Mouse (Mus musculus): ENCODE data around the gene Fbxo30. TPM values are rescaled to one million over a fixed set of nuclear protein-coding genes. Genes with fewer than 3 reads are reported as not detected.
"Not testable (repeated sequence)": the region's sequence is repeated elsewhere in the genome, so short reads cannot be mapped to it uniquely, and the experiment has no call there.

The Fbxo30 gene
- polyA plus RNA-seq (2015; fragmentation: Nextera tagmentation; extraction: Ambion mirVana): 29.2 and 32.8 TPM in 2 replicates

DNA sequence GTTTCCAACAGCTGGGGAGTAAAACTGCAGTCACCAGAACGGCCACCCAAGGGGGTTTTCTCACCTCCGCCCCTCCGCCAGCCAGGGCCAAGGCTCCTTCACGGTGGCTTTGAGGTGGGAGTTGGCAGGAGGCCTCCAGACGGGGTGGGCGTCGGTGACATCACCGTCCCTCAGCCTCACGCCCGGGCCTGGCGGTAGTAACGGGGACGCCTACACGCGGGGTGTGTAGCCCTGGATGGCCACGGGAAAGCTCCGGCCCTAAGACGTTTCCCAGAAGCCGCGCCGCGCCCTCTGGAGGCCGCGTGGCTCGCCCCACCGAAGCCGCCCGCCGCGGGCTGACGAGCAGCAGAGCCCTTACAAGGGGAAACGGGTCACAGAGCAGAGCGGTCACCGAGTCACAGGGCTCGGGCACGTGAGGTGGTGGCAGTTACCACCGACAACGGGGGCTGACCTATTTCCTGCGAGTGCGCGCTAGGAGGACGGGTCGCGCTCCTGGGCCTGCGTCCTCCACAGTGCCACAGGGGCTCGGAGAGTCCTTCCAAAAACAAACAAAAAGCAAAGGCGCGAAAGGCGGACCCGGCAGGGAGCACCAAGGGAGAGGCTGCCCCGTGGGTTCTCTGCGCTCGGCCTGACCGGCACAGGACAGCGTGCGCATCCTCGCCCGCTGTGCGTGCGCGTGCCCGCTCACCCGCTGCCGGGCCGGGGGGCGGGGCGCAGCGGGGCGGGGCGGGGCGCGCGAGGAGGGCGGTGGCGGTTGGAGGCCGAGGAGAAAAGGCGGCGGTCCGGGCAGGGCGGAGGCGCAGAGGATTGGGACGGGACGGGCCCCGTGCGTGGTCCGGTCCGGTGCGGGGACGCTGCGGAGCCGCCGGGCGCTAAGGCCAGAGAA is at the start of gene Fbxo30:
Fbxo30 (plus strand) TSS at position 753 of the 886 bp plus-strand sequence.
- Histone ChIP-seq H3K4me1 (ENCODE audit: control insufficient read depth, insufficient read depth, low read length) (no peaks in the 10 kb centered on the region; the same call in 1 of the 2 replicates), H3K4me3 (replicated peaks; ENCODE audit: low read length) (peak within 1 kb of the TSS; percentile 96), H3K9me3 (replicated peaks; ENCODE audit: control insufficient read depth, low read length) (no peaks in the 10 kb centered on the region), H3K27ac (ENCODE audit: low read length) (peak within 1 kb of the TSS; percentile 98), H3K27me3 (ENCODE audit: control insufficient read depth, insufficient read depth, low read length) (no peaks in the 10 kb centered on the region), H3K4me2 (ENCODE audit: low read depth, low read length) (peak within 1 kb of the TSS; percentile 91), H3K36me3 (ENCODE audit: control insufficient read depth, insufficient read depth, low read length) (no peaks in the 10 kb centered on the region), H3K9ac (ENCODE audit: low read length) (peak within 1 kb of the TSS; percentile 97)
- peak; percentile 96 for ATAC-seq (ENCODE audit: insufficient read depth, low FRiP score)
- under 1% methylated on average over 85 of the region's 93 CpGs for WGBS

DNA sequence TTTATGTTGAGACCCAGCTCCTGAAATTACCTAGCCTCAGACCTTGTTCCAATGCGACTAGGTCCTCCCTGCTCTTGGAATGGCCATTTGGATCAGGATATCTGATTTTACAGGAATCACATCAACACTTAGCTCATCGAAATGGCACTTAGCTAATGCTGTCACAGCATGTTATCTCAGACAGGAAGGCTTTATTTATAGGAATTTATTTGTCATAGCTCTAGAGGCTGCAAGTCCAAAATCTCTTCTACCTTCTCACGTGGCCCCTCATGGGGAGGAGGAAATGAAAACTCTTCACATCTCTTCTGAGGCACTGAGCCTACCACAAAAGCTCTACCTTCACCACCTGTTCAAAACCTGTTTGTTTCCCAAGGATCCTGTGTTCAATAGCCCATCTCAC is 47.9 kb upstream of the Fbxo30 start:
- Histone ChIP-seq H3K36me3 (ENCODE audit: control insufficient read depth, insufficient read depth, low read length) (no peaks in the 10 kb centered on the region), H3K4me1 (ENCODE audit: control insufficient read depth, insufficient read depth, low read length) (peaks cover 3% of the 10 kb centered on the region; the same call in 1 of the 2 replicates), H3K9me3 (replicated peaks; ENCODE audit: control insufficient read depth, low read length) (no peaks in the 10 kb centered on the region), H3K4me3 (replicated peaks; ENCODE audit: low read length) (no peak overlapping the region), H3K27me3 (ENCODE audit: control insufficient read depth, insufficient read depth, low read length) (no peaks in the 10 kb centered on the region), H3K9ac (ENCODE audit: low read length) (no peak overlapping the region), H3K27ac (ENCODE audit: low read length) (no peak overlapping the region), H3K4me2 (ENCODE audit: low read depth, low read length) (no peak overlapping the region)
- 67% methylated on average over 3 of the region's 3 CpGs for WGBS
- no peak for ATAC-seq (ENCODE audit: insufficient read depth, low FRiP score)

DNA sequence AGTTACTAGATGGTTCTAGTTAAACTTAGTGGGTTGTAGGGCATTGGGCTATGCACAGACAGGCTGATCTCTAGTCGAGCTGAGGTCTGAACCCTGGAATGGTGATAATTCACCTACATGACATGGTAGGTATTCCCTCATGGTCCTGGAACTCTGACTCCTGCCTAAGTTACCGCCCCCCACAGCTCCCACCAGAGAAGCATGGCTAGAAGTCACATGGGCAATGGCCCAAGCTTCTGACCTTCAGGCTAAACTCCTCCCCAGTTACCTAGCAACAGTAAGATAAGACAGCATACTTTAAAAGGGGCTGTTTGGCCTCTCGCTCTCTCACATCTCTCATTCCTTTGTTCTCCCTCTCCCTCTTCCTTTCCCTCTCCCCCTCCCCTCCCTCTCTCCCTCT is 38.1 kb upstream of the Fbxo30 start:
- not testable (repeated sequence) for H3K4me2 ChIP-seq (ENCODE audit: low read depth, low read length); ATAC-seq (ENCODE audit: insufficient read depth, low FRiP score); H3K27ac ChIP-seq (ENCODE audit: low read length); H3K4me1 ChIP-seq (ENCODE audit: control insufficient read depth, insufficient read depth, low read length); H3K9ac ChIP-seq (ENCODE audit: low read length); H3K4me3 ChIP-seq (replicated peaks; ENCODE audit: low read length); H3K36me3 ChIP-seq (ENCODE audit: control insufficient read depth, insufficient read depth, low read length); H3K9me3 ChIP-seq (replicated peaks; ENCODE audit: control insufficient read depth, low read length); H3K27me3 ChIP-seq (ENCODE audit: control insufficient read depth, insufficient read depth, low read length)
- WGBS: 37% methylated on average over 3 of the region's 3 CpGs

DNA sequence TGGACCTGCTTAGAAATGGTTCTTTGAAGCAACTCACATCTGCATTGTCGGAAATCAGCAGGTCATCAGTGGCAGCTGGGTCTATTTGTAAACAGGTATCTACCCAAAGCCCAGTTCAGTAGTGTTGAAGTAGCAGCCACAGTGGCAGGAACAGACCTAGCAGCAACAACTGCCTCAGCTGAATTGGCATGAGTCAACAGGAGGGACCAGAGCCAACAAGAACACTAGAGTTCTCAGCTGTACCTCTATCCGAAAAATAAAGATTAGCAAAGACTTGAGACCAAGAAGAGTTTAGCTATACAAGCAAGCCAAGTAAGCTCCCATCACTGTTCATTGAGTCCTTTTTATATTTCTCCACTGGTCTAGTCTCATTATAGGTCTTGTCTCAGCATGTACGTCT is 32.9 kb upstream of the Fbxo30 start:
- no peak overlapping the region for H3K4me2 ChIP-seq (ENCODE audit: low read depth, low read length)
- H3K27me3 ChIP-seq (ENCODE audit: control insufficient read depth, insufficient read depth, low read length): no peaks in the 10 kb centered on the region
- no peak overlapping the region for H3K27ac ChIP-seq (ENCODE audit: low read length)
- 87% methylated on average over 3 of the region's 3 CpGs for WGBS
- no peaks in the 10 kb centered on the region for H3K9me3 ChIP-seq (replicated peaks; ENCODE audit: control insufficient read depth, low read length)
- no peak overlapping the region for H3K4me3 ChIP-seq (replicated peaks; ENCODE audit: low read length)
- H3K36me3 ChIP-seq (ENCODE audit: control insufficient read depth, insufficient read depth, low read length): no peaks in the 10 kb centered on the region
- ATAC-seq (ENCODE audit: insufficient read depth, low FRiP score): no peak
- no peaks in the 10 kb centered on the region for H3K4me1 ChIP-seq (ENCODE audit: control insufficient read depth, insufficient read depth, low read length)
- no peak overlapping the region for H3K9ac ChIP-seq (ENCODE audit: low read length)

DNA sequence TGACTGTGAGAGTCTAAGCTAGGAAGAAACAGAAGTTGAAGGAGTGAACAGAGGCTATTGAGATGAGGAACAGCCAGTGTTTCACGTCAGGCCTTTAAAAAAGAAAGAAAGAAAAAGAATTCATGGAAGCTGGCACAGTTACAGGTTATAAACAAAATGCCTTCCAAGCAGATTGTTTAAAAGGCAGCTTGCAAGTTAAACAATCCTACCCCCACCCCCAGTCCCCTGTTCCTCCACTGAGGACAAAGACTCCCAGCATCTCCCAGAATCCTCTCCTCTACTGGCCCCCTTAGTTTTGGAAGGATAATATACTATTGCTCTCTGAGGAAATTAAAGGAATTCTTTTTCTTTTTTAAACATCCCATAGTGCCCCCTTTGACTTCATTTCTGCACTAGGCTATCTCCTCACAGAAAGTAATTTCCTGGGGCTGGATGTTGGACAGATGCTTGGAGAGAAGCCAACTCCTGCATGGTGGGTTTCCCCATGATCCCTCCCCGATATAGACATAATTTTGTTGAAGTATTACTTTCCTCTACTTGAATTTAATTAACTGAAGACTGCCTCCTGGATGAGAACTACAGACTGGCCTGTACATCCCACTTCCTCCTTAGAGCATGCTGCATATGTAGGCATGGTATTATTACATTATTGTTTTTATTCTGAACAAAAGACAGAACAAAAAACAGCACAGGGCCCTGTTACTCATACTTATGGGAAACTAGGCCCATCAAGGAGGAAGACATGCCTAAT is 30.7 kb upstream of the Fbxo30 start:
- Histone ChIP-seq H3K27me3 (ENCODE audit: control insufficient read depth, insufficient read depth, low read length) (no peaks in the 10 kb centered on the region), H3K9me3 (replicated peaks; ENCODE audit: control insufficient read depth, low read length) (no peaks in the 10 kb centered on the region), H3K27ac (ENCODE audit: low read length) (0 out of 2 replicates have a peak overlapping the region, but pooled peaks have one; percentile 4), H3K36me3 (ENCODE audit: control insufficient read depth, insufficient read depth, low read length) (no peaks in the 10 kb centered on the region), H3K4me1 (ENCODE audit: control insufficient read depth, insufficient read depth, low read length) (no peaks in the 10 kb centered on the region), H3K4me3 (replicated peaks; ENCODE audit: low read length) (no peak overlapping the region), H3K4me2 (ENCODE audit: low read depth, low read length) (no peak overlapping the region), H3K9ac (ENCODE audit: low read length) (no peak overlapping the region)
- WGBS: 31% methylated on average over 2 of the region's 2 CpGs
- no peak for ATAC-seq (ENCODE audit: insufficient read depth, low FRiP score)

DNA sequence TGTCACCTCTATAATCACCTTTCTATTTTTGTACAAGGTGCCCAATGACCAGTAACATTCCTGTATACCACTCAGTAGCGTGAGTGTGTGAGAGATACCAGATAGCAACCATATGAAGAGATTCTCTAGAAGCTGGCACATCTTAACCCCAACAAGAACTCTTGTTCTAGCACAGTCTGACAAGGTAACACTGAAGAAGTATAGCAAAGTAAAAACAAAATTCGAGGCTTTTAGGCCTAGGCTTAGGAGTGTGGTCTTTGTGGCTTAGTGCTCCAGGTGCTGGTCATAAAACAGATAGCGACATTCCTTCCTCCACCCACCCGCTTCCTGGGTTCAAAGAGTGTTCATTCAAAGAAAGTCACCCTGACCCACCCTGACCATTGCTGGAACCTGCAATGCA is 27.5 kb upstream of the Fbxo30 start:
- not testable (repeated sequence) for H3K27me3 ChIP-seq (ENCODE audit: control insufficient read depth, insufficient read depth, low read length); H3K9ac ChIP-seq (ENCODE audit: low read length); H3K4me1 ChIP-seq (ENCODE audit: control insufficient read depth, insufficient read depth, low read length); ATAC-seq (ENCODE audit: insufficient read depth, low FRiP score); H3K9me3 ChIP-seq (replicated peaks; ENCODE audit: control insufficient read depth, low read length); H3K4me2 ChIP-seq (ENCODE audit: low read depth, low read length); H3K36me3 ChIP-seq (ENCODE audit: control insufficient read depth, insufficient read depth, low read length); H3K4me3 ChIP-seq (replicated peaks; ENCODE audit: low read length); H3K27ac ChIP-seq (ENCODE audit: low read length)
- 85% methylated on average over 4 of the region's 4 CpGs for WGBS

DNA sequence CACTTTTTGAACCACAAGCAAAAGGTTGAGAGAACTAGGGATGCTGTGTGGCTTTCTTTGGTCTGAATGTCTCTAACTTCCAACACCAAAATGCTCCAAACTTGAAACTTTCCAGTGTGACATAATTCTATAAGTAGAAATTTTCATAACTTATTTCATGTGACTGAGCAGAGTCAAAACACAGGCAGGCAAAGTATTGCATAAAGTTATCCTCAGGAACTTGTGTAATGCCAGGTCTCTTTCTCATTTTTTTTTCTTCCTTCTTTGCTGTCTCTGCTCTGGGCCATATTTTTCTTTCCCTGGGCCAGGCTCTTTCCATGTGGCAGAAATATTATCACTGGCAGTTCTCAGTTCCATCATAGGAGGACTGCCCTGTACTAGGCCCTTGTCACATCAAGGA is 21.0 kb upstream of the Fbxo30 start:
- H3K27ac ChIP-seq (ENCODE audit: low read length): no peak overlapping the region
- no peak overlapping the region for H3K4me2 ChIP-seq (ENCODE audit: low read depth, low read length)
- no peaks in the 10 kb centered on the region for H3K36me3 ChIP-seq (ENCODE audit: control insufficient read depth, insufficient read depth, low read length)
- no peaks in the 10 kb centered on the region for H3K4me1 ChIP-seq (ENCODE audit: control insufficient read depth, insufficient read depth, low read length)
- no peaks in the 10 kb centered on the region for H3K27me3 ChIP-seq (ENCODE audit: control insufficient read depth, insufficient read depth, low read length)
- no peak overlapping the region for H3K4me3 ChIP-seq (replicated peaks; ENCODE audit: low read length)
- ATAC-seq (ENCODE audit: insufficient read depth, low FRiP score): no peak
- H3K9ac ChIP-seq (ENCODE audit: low read length): no peak overlapping the region
- no peaks in the 10 kb centered on the region for H3K9me3 ChIP-seq (replicated peaks; ENCODE audit: control insufficient read depth, low read length)

DNA sequence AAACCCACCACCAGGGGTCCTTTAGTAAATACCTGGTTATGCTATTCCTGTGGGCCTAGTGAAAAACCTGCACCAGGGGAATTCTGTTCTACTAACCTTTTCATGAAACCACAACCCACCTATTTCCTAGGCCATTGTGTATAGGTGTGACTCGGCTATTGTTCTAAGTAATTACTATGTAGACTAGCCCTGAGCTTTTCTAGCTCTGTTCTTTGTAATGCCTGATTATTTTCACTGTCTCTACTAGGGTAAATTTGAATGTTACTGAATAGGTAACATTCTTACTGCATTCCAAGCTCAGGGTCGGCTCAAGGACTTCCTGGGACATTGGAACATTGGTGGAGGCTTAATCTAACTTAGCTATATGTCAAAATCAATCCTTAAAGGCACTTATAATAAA is 18.8 kb upstream of the Fbxo30 start:
- H3K9me3 ChIP-seq (replicated peaks; ENCODE audit: control insufficient read depth, low read length); H3K4me1 ChIP-seq (ENCODE audit: control insufficient read depth, insufficient read depth, low read length); H3K27me3 ChIP-seq (ENCODE audit: control insufficient read depth, insufficient read depth, low read length); H3K27ac ChIP-seq (ENCODE audit: low read length); H3K4me3 ChIP-seq (replicated peaks; ENCODE audit: low read length); ATAC-seq (ENCODE audit: insufficient read depth, low FRiP score); H3K36me3 ChIP-seq (ENCODE audit: control insufficient read depth, insufficient read depth, low read length); H3K9ac ChIP-seq (ENCODE audit: low read length); H3K4me2 ChIP-seq (ENCODE audit: low read depth, low read length): not testable (repeated sequence)
- 86% methylated on average over 2 of the region's 2 CpGs for WGBS

DNA sequence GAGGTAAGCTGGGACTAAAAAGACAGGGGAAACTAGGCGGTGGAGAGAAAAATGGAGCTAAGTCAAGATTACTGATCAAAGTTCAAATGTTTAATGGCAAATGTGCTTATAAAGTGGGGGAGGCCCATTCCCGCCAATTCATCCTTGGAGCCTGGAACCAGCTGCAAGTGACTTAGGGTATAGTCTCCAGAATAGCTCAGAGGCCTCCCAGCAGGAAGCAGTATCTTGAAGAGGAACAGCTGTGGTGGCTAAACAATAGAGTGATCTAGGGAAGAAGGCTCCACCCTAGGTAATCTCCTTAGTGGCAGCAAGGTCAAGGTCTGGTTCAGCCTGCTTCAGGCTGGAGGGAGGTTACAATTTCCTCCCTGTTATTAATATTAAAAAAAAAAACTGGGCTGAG is 17.3 kb upstream of the Fbxo30 start:
- not testable (repeated sequence) for H3K4me2 ChIP-seq (ENCODE audit: low read depth, low read length); ATAC-seq (ENCODE audit: insufficient read depth, low FRiP score); H3K4me1 ChIP-seq (ENCODE audit: control insufficient read depth, insufficient read depth, low read length); H3K9ac ChIP-seq (ENCODE audit: low read length); H3K4me3 ChIP-seq (replicated peaks; ENCODE audit: low read length); H3K36me3 ChIP-seq (ENCODE audit: control insufficient read depth, insufficient read depth, low read length); H3K27me3 ChIP-seq (ENCODE audit: control insufficient read depth, insufficient read depth, low read length); H3K27ac ChIP-seq (ENCODE audit: low read length); H3K9me3 ChIP-seq (replicated peaks; ENCODE audit: control insufficient read depth, low read length)
- 80% methylated on average over 2 of the region's 2 CpGs for WGBS

Measured in stomach, embryonic 16.5 days (tissue).